Mouse (Mus musculus) kidney, embryonic 15.5 days (tissue): ENCODE measurements around the gene Tmem135. TPM values are rescaled to one million over a fixed set of nuclear protein-coding genes. Genes with fewer than 3 reads are reported as not detected.

Experiments
- ATAC-seq: fragments of 200-750 bp; cut with Nextera tagmentation; replicated peaks from 2 replicates; pipeline ENCODE4 v1.8.0; 2017; ENCODE audit warnings: moderate TSS enrichment; ENCODE audit not compliant: low FRiP score
- H3K27ac ChIP-seq: fragments of 300-500 bp; sonication (generic); 2 replicates; pipeline ENCODE4 v1.5.1; 2015; ENCODE audit warnings: mild to moderate bottlenecking, inconsistent platforms
- H3K27me3 ChIP-seq: fragments of 300-500 bp; sonication (generic); 2 replicates; pipeline ENCODE4 v1.6.1; 2015; ENCODE audit warnings: inconsistent platforms
- H3K36me3 ChIP-seq: fragments of 300-500 bp; sonication (generic); 2 replicates; pipeline ENCODE4 v1.6.1; 2015; ENCODE audit warnings: inconsistent platforms
- H3K4me1 ChIP-seq: fragments of 300-500 bp; sonication (generic); 2 replicates; pipeline ENCODE4 v1.6.1; 2015; ENCODE audit warnings: inconsistent platforms
- H3K4me2 ChIP-seq: fragments of 300-500 bp; sonication (generic); 2 replicates; pipeline ENCODE4 v1.6.1; 2015; ENCODE audit warnings: moderate library complexity, mild to moderate bottlenecking, inconsistent platforms
- H3K4me3 ChIP-seq: fragments of 300-500 bp; sonication (generic); replicated peaks from 2 replicates; pipeline ENCODE4 v1.5.1; 2015; ENCODE audit warnings: mild to moderate bottlenecking, inconsistent platforms
- H3K9ac ChIP-seq: fragments of 300-500 bp; sonication (generic); 2 replicates; pipeline ENCODE4 v1.6.1; 2015; ENCODE audit warnings: mild to moderate bottlenecking, inconsistent platforms
- H3K9me3 ChIP-seq: fragments of 300-500 bp; sonication (generic); replicated peaks from 2 replicates; pipeline ENCODE4 v1.6.1; 2016; ENCODE audit warnings: inconsistent platforms
- WGBS: fragments of 180-500 bp; shearing (Covaris S2); methylation state at CpG from one replicate; pipeline ENCODE4 v1.1.7; 2015; ENCODE audit warnings: mixed read lengths; 5-methylcytosine and 5-hydroxymethylcytosine counted together
- polyA plus RNA-seq: library from polyadenylated mRNA; unstranded; fragments of >200 nt; fragmentation: Nextera tagmentation; extraction: Ambion mirVana; gene quantifications from 2 replicates; pipeline ENCODE4 v1.2.1, GENCODE M21; 2015

The Tmem135 gene
- polyA plus RNA-seq, 1 experiment from 2014 or later, result 34.0 TPM

GRCm38 (mm10) chr7:89232499-89233145, 171.4 kb downstream of the Tmem135 start:
- ATAC-seq, result 0 out of 2 replicates have a peak, but pooled peaks have one; percentile 6
- Histone ChIP-seq H3K9ac (no peak overlapping the region), H3K36me3 (no peaks in the 10 kb centered on the region), H3K4me3 (no peak overlapping the region), H3K4me1 (no peaks in the 10 kb centered on the region), H3K4me2 (no peak overlapping the region), H3K9me3 (no peaks in the 10 kb centered on the region), H3K27ac (no peak overlapping the region), H3K27me3 (no peaks in the 10 kb centered on the region)
- WGBS, result 93% methylated on average over 3 of the region's 3 CpGs

- WGBS, result 86% methylated on average over 3 of the region's 3 CpGs
- ATAC-seq, result no peak
- no peaks in the 10 kb centered on the region for H3K4me1 ChIP-seq
- no peaks in the 10 kb centered on the region for H3K27me3 ChIP-seq
- H3K4me2 ChIP-seq, result no peak overlapping the region
- no peak overlapping the region for H3K4me3 ChIP-seq
- H3K9ac ChIP-seq, result no peak overlapping the region
- H3K36me3 ChIP-seq, result 0 out of 2 replicates have a peak, but pooled peaks cover 3% of the 10 kb centered on the region
- H3K27ac ChIP-seq, result no peak overlapping the region
- no peaks in the 10 kb centered on the region for H3K9me3 ChIP-seq
These were observed 172.7 kb downstream of the Tmem135 start for GRCm38 (mm10) chr7:89231200-89231790.

GRCm38 (mm10) chr7:89222609-89223008, 181.4 kb downstream of the Tmem135 start:
- Histone ChIP-seq H3K4me3 (no peak overlapping the region), H3K27ac (no peak overlapping the region), H3K4me2 (no peak overlapping the region), H3K36me3 (0 out of 2 replicates have a peak, but pooled peaks cover 3% of the 10 kb centered on the region), H3K27me3 (no peaks in the 10 kb centered on the region), H3K9me3 (no peaks in the 10 kb centered on the region), H3K9ac (no peak overlapping the region), H3K4me1 (0 out of 2 replicates have a peak, but pooled peaks cover under 1% of the 10 kb centered on the region)
- no peak for ATAC-seq
- 23% methylated on average over 1 of the region's 1 CpGs for WGBS

GRCm38 (mm10) chr7:89216628-89217027, 187.4 kb downstream of the Tmem135 start:
- no peaks in the 10 kb centered on the region for H3K27me3 ChIP-seq
- H3K9me3 ChIP-seq, result no peaks in the 10 kb centered on the region
- peaks cover 9% of the 10 kb centered on the region for H3K4me1 ChIP-seq
- no peak overlapping the region for H3K27ac ChIP-seq
- no peaks in the 10 kb centered on the region for H3K36me3 ChIP-seq
- WGBS, result 21% methylated on average over 1 of the region's 1 CpGs
- H3K4me3 ChIP-seq, result no peak overlapping the region
- ATAC-seq, result no peak
- H3K9ac ChIP-seq, result no peak overlapping the region
- H3K4me2 ChIP-seq, result no peak overlapping the region

GRCm38 (mm10) chr7:89216118-89216517, 187.9 kb downstream of the Tmem135 start:
- no peak overlapping the region for H3K4me3 ChIP-seq
- ATAC-seq, result peak; percentile 25; the same call in 1 of the 2 replicates
- no peaks in the 10 kb centered on the region for H3K27me3 ChIP-seq
- H3K27ac ChIP-seq, result peak overlapping the region; percentile 5; the same call in 1 of the 2 replicates
- H3K9ac ChIP-seq, result no peak overlapping the region
- H3K4me2 ChIP-seq, result no peak overlapping the region
- WGBS, result 64% methylated on average over 2 of the region's 2 CpGs
- peaks cover 9% of the 10 kb centered on the region for H3K4me1 ChIP-seq
- no peaks in the 10 kb centered on the region for H3K9me3 ChIP-seq
- no peaks in the 10 kb centered on the region for H3K36me3 ChIP-seq

- Histone ChIP-seq H3K4me1 (peaks cover 9% of the 10 kb centered on the region), H3K9me3 (no peaks in the 10 kb centered on the region), H3K36me3 (no peaks in the 10 kb centered on the region), H3K4me3 (no peak overlapping the region), H3K27ac (peak overlapping the region; percentile 5; the same call in 1 of the 2 replicates), H3K4me2 (no peak overlapping the region), H3K9ac (no peak overlapping the region), H3K27me3 (no peaks in the 10 kb centered on the region)
- WGBS, result 27% methylated on average over 7 of the region's 7 CpGs
- peak; percentile 22; the same call in 1 of the 2 replicates for ATAC-seq
These were observed 188.3 kb downstream of the Tmem135 start for GRCm38 (mm10) chr7:89215714-89216113.

GRCm38 (mm10) chr7:89210506-89210905, 193.5 kb downstream of the Tmem135 start:
- WGBS, result 31% methylated on average over 6 of the region's 6 CpGs
- no peaks in the 10 kb centered on the region for H3K36me3 ChIP-seq
- peaks cover 8% of the 10 kb centered on the region for H3K4me1 ChIP-seq
- ATAC-seq, result 0 out of 2 replicates have a peak, but pooled peaks have one; percentile 29
- H3K4me2 ChIP-seq, result no peak overlapping the region
- no peak overlapping the region for H3K27ac ChIP-seq
- no peaks in the 10 kb centered on the region for H3K9me3 ChIP-seq
- H3K27me3 ChIP-seq, result no peaks in the 10 kb centered on the region
- H3K4me3 ChIP-seq, result no peak overlapping the region
- H3K9ac ChIP-seq, result no peak overlapping the region

- no peaks in the 10 kb centered on the region for H3K9me3 ChIP-seq
- H3K9ac ChIP-seq, result no peak overlapping the region
- no peaks in the 10 kb centered on the region for H3K27me3 ChIP-seq
- WGBS, result 82% methylated on average over 3 of the region's 3 CpGs
- H3K36me3 ChIP-seq, result no peaks in the 10 kb centered on the region
- peaks cover 11% of the 10 kb centered on the region for H3K4me1 ChIP-seq
- H3K27ac ChIP-seq, result no peak overlapping the region
- no peak for ATAC-seq
- no peak overlapping the region for H3K4me2 ChIP-seq
- no peak overlapping the region for H3K4me3 ChIP-seq
These were observed 197.9 kb downstream of the Tmem135 start for GRCm38 (mm10) chr7:89206165-89206564.

GRCm38 (mm10) chr7:89205402-89205801, 198.6 kb downstream of the Tmem135 start:
- Histone ChIP-seq H3K27me3 (no peaks in the 10 kb centered on the region), H3K36me3 (no peaks in the 10 kb centered on the region), H3K9ac (no peak overlapping the region), H3K4me1 (peaks cover 8% of the 10 kb centered on the region), H3K4me2 (no peak overlapping the region), H3K4me3 (no peak overlapping the region), H3K27ac (no peak overlapping the region), H3K9me3 (no peaks in the 10 kb centered on the region)
- 94% methylated on average over 1 of the region's 1 CpGs for WGBS
- no peak for ATAC-seq

- Histone ChIP-seq H3K4me3 (no peak overlapping the region), H3K27ac (no peak overlapping the region), H3K4me1 (0 out of 2 replicates have a peak, but pooled peaks cover 3% of the 10 kb centered on the region), H3K9ac (no peak overlapping the region), H3K36me3 (no peaks in the 10 kb centered on the region), H3K4me2 (no peak overlapping the region), H3K9me3 (no peaks in the 10 kb centered on the region), H3K27me3 (no peaks in the 10 kb centered on the region)
- WGBS, result 78% methylated on average over 5 of the region's 5 CpGs
- no peak for ATAC-seq
These were observed 200.9 kb downstream of the Tmem135 start for GRCm38 (mm10) chr7:89203144-89203543.

GRCm38 (mm10) chr7:89201954-89202353, 202.1 kb downstream of the Tmem135 start:
- no peaks in the 10 kb centered on the region for H3K36me3 ChIP-seq
- H3K4me1 ChIP-seq, result 0 out of 2 replicates have a peak, but pooled peaks cover 3% of the 10 kb centered on the region
- H3K27me3 ChIP-seq, result no peaks in the 10 kb centered on the region
- no peak overlapping the region for H3K27ac ChIP-seq
- no peak overlapping the region for H3K9ac ChIP-seq
- H3K4me3 ChIP-seq, result no peak overlapping the region
- no peaks in the 10 kb centered on the region for H3K9me3 ChIP-seq
- peak; percentile 29; the same call in 1 of the 2 replicates for ATAC-seq
- no peak overlapping the region for H3K4me2 ChIP-seq

- Histone ChIP-seq H3K4me1 (no peaks in the 10 kb centered on the region; the same call in 1 of the 2 replicates), H3K4me3 (no peak overlapping the region), H3K36me3 (no peaks in the 10 kb centered on the region), H3K4me2 (no peak overlapping the region), H3K9me3 (no peaks in the 10 kb centered on the region), H3K9ac (no peak overlapping the region), H3K27ac (no peak overlapping the region), H3K27me3 (no peaks in the 10 kb centered on the region)
- ATAC-seq, result no peak
- 70% methylated on average over 4 of the region's 4 CpGs for WGBS
These were observed 205.5 kb downstream of the Tmem135 start for GRCm38 (mm10) chr7:89198499-89198898.
